Mouse (Mus musculus): ENCODE data around the gene Slx. TPM values are rescaled to one million over a fixed set of nuclear protein-coding genes. Genes with fewer than 3 reads are reported as not detected.
"Not testable (repeated sequence)": the region's sequence is repeated elsewhere in the genome, so short reads cannot be mapped to it uniquely, and the experiment has no call there.

The Slx gene
- polyA plus RNA-seq (2012; rRNA removed) (not detected in 2 replicates), polyA plus RNA-seq (2014; fragmentation: Nextera tagmentation; extraction: Ambion mirVana) (not detected in 2 replicates)

DNA sequence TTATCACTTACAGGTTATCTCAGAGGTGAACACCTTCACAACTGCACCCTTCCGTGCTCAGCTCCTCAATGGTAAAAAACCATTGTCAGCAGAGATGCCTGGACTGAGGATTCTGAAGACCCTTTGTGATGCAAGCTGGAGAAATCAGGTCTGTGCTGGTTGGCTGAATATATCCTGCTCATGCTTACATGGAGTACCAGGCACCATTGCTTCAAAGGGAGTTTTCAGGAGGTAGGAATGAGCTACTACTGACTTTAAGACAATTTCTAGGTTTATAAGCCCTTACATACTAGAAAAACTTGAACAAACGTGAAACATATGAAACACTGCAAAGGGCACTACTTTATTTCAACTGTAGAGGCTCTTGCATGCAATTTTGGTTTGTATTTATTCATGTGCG, at the start of gene Slx:
Slx (minus strand) TSS at position 101 of the 400 bp plus-strand sequence.
- not testable (repeated sequence) for H3K9me3 ChIP-seq (ENCODE audit: control insufficient read depth, low read length); H3K4me1 ChIP-seq (replicated peaks; ENCODE audit: control insufficient read depth in 2 of 2, insufficient read depth in 2 of 2, low read length in 1 of 2); H3K4me3 ChIP-seq (ENCODE audit: insufficient read depth in 1 of 2, low read depth in 2 of 2, low read length in 2 of 2); H3K36me3 ChIP-seq (replicated peaks; ENCODE audit: control insufficient read depth, insufficient read depth, low read depth); H3K27me3 ChIP-seq (ENCODE audit: control insufficient read depth, insufficient read depth, low read length); H3K9ac ChIP-seq (replicated peaks); H3K27ac ChIP-seq; DNase-seq (ENCODE audit: low read depth in 3 of 3, low spot score in 3 of 3); ATAC-seq (ENCODE audit: insufficient read depth); H3K4me2 ChIP-seq (ENCODE audit: low read depth)
- WGBS (ENCODE audit: insufficient replicate concordance), result 50% methylated on average over 3 of the region's 3 CpGs

Small RNAs within 50 kb of the gene (microRNA-seq; reads per million reads assigned to microRNA genes)
- not detected for gene Gm27341

Other genes with a start within 250 kb of the Slx start
- gene Gm2030, start 235.5 kb downstream of the Slx start, polyA plus RNA-seq (2012; rRNA removed), result not detected in 2 replicates
- not detected in 2 replicates for gene Gm2030, start 235.5 kb downstream of the Slx start, polyA plus RNA-seq (2014; fragmentation: Nextera tagmentation; extraction: Ambion mirVana)
- not detected in 2 replicates for gene Gm14525, start 157.1 kb upstream of the Slx start, polyA plus RNA-seq (2012; rRNA removed)
- not detected in 2 replicates for gene Gm14525, start 157.1 kb upstream of the Slx start, polyA plus RNA-seq (2014; fragmentation: Nextera tagmentation; extraction: Ambion mirVana)